Mouse (Mus musculus) embryonic facial prominence, embryonic 10.5 days (tissue): ENCODE results near the gene Zfp473. TPM values are rescaled to one million over a fixed set of nuclear protein-coding genes. Genes with fewer than 3 reads are reported as not detected.
"Not testable (repeated sequence)": the region's sequence is repeated elsewhere in the genome, so short reads cannot be mapped to it uniquely, and the experiment has no call there.

Experiments
- DNase-seq: peaks from one replicate; pipeline ENCODE4 v3.0.0-alpha.2; 2017; ENCODE audit warnings: low spot score
- H3K27ac ChIP-seq: fragments of 300-500 bp; sonication (generic); replicated peaks from 2 replicates; pipeline ENCODE4 v1.5.1; 2016; ENCODE audit warnings: mild to moderate bottlenecking
- H3K27me3 ChIP-seq: fragments of 300-500 bp; sonication (generic); replicated peaks from 2 replicates; pipeline ENCODE4 v1.6.1; 2016; ENCODE audit warnings: low read depth, mild to moderate bottlenecking; ENCODE audit not compliant: poor library complexity, severe bottlenecking
- H3K36me3 ChIP-seq: fragments of 300-500 bp; sonication (generic); replicated peaks from 2 replicates; pipeline ENCODE4 v1.6.1; 2016; ENCODE audit warnings: mild to moderate bottlenecking, moderate library complexity
- H3K4me1 ChIP-seq: fragments of 300-500 bp; sonication (generic); 2 replicates; pipeline ENCODE4 v1.6.1; 2016
- H3K4me3 ChIP-seq: fragments of 300-500 bp; sonication (generic); 2 replicates; pipeline ENCODE4 v1.5.1; 2016; ENCODE audit warnings: mild to moderate bottlenecking, moderate library complexity
- H3K9me3 ChIP-seq: fragments of 300-500 bp; sonication (generic); 2 replicates; pipeline ENCODE4 v1.6.1; 2016; ENCODE audit warnings: mild to moderate bottlenecking
- WGBS: fragments of 180-500 bp; shearing (Covaris S2); methylation state at CpG from one replicate; pipeline ENCODE4 v1.1.7; 2016; 5-methylcytosine and 5-hydroxymethylcytosine counted together
- polyA plus RNA-seq: library from polyadenylated mRNA; unstranded; fragments of >200 nt; fragmentation: Nextera tagmentation; extraction: Ambion mirVana; gene quantifications from 2 replicates; pipeline ENCODE4 v1.2.1, GENCODE M21; 2016

Gene Zfp473
- 3.6 and 4.2 TPM in 2 replicates for polyA plus RNA-seq

GRCm38 (mm10) chr7:44750950-44751349, at the start of gene Zfp473:
Zfp473 (minus strand) TSS chr7:44751050.
- not testable (repeated sequence) for H3K9me3 ChIP-seq

GRCm38 (mm10) chr7:44792781-44793180, 41.9 kb upstream of the Zfp473 start:
- 84% methylated on average over 6 of the region's 6 CpGs for WGBS

More at GRCm38 (mm10) chr7:44750950-44751349, at the start of gene Zfp473:
- H3K27ac ChIP-seq, DNase-seq, H3K27me3 ChIP-seq: not testable (repeated sequence)
- Histone ChIP-seq H3K4me3 (0 out of 2 replicates have a peak within 1 kb of the TSS, but pooled peaks have one; percentile 69), H3K36me3 (peaks cover 41% of the 10 kb centered on the region), H3K4me1 (peaks cover 19% of the 10 kb centered on the region)
- 71% methylated on average over 1 of the region's 1 CpGs for WGBS

GRCm38 (mm10) chr7:44790066-44790465, 39.2 kb upstream of the Zfp473 start:
- 58% methylated on average over 4 of the region's 4 CpGs for WGBS
- DNase-seq, result no peak
- Histone ChIP-seq H3K27ac (no peak overlapping the region), H3K27me3 (no peaks in the 10 kb centered on the region), H3K4me1 (peaks cover 7% of the 10 kb centered on the region; the same call in 1 of the 2 replicates), H3K36me3 (no peaks in the 10 kb centered on the region), H3K4me3 (no peak overlapping the region), H3K9me3 (peaks cover 9% of the 10 kb centered on the region; the same call in 1 of the 2 replicates)

More at GRCm38 (mm10) chr7:44792781-44793180, 41.9 kb upstream of the Zfp473 start:
- H3K4me1 ChIP-seq, result peaks cover 7% of the 10 kb centered on the region; the same call in 1 of the 2 replicates
- peaks cover 12% of the 10 kb centered on the region; the same call in 1 of the 2 replicates for H3K9me3 ChIP-seq
- no peak overlapping the region for H3K27ac ChIP-seq
- no peak for DNase-seq
- H3K4me3 ChIP-seq, result no peak overlapping the region
- H3K36me3 ChIP-seq, result no peaks in the 10 kb centered on the region
- no peaks in the 10 kb centered on the region for H3K27me3 ChIP-seq

- no peak for DNase-seq
- no peak overlapping the region for H3K4me3 ChIP-seq
- H3K4me1 ChIP-seq, result peaks cover 7% of the 10 kb centered on the region; the same call in 1 of the 2 replicates
- no peak overlapping the region for H3K27ac ChIP-seq
- peaks cover 9% of the 10 kb centered on the region; the same call in 1 of the 2 replicates for H3K9me3 ChIP-seq
- H3K27me3 ChIP-seq, result no peaks in the 10 kb centered on the region
- no peaks in the 10 kb centered on the region for H3K36me3 ChIP-seq
- WGBS, result 70% methylated on average over 3 of the region's 3 CpGs
Observed at GRCm38 (mm10) chr7:44789531-44789930, 38.7 kb upstream of the Zfp473 start.

- Histone ChIP-seq H3K4me1 (no peaks in the 10 kb centered on the region), H3K4me3 (no peak overlapping the region), H3K9me3 (no peaks in the 10 kb centered on the region), H3K36me3 (peaks cover 31% of the 10 kb centered on the region), H3K27me3 (no peaks in the 10 kb centered on the region), H3K27ac (no peak overlapping the region)
- 91% methylated on average over 8 of the region's 8 CpGs for WGBS
- no peak for DNase-seq
Observed at GRCm38 (mm10) chr7:44780101-44780500, 29.3 kb upstream of the Zfp473 start.

- Histone ChIP-seq H3K9me3 (no peaks in the 10 kb centered on the region), H3K27me3 (no peaks in the 10 kb centered on the region), H3K36me3 (peaks cover 56% of the 10 kb centered on the region), H3K27ac (no peak overlapping the region), H3K4me3 (no peak overlapping the region), H3K4me1 (no peaks in the 10 kb centered on the region)
- DNase-seq, result no peak
- WGBS, result 86% methylated on average over 9 of the region's 9 CpGs
Observed at GRCm38 (mm10) chr7:44776849-44777498, 26.1 kb upstream of the Zfp473 start.

- peaks cover 81% of the 10 kb centered on the region for H3K36me3 ChIP-seq
Observed at GRCm38 (mm10) chr7:44772591-44773204, 21.8 kb upstream of the Zfp473 start.

GRCm38 (mm10) chr7:44770046-44770578, 19.3 kb upstream of the Zfp473 start:
- no peaks in the 10 kb centered on the region for H3K9me3 ChIP-seq
- H3K36me3 ChIP-seq, result peaks cover 84% of the 10 kb centered on the region
- no peaks in the 10 kb centered on the region for H3K4me1 ChIP-seq
- peak; percentile 85 for DNase-seq
- H3K27ac ChIP-seq, result no peak overlapping the region
- H3K4me3 ChIP-seq, result no peak overlapping the region
- no peaks in the 10 kb centered on the region for H3K27me3 ChIP-seq
- 13% methylated on average over 6 of the region's 6 CpGs for WGBS

More at GRCm38 (mm10) chr7:44772591-44773204, 21.8 kb upstream of the Zfp473 start:
- Histone ChIP-seq H3K27ac (no peak overlapping the region), H3K27me3 (no peaks in the 10 kb centered on the region), H3K4me3 (no peak overlapping the region), H3K9me3 (no peaks in the 10 kb centered on the region), H3K4me1 (no peaks in the 10 kb centered on the region)
- DNase-seq, result no peak
- 89% methylated on average over 8 of the region's 8 CpGs for WGBS

- H3K27me3 ChIP-seq, result no peaks in the 10 kb centered on the region
- no peak for DNase-seq
- 82% methylated on average over 5 of the region's 5 CpGs for WGBS
- H3K4me3 ChIP-seq, result no peak overlapping the region
- no peaks in the 10 kb centered on the region for H3K4me1 ChIP-seq
- H3K36me3 ChIP-seq, result peaks cover 85% of the 10 kb centered on the region
- no peak overlapping the region for H3K27ac ChIP-seq
- no peaks in the 10 kb centered on the region for H3K9me3 ChIP-seq
Observed at GRCm38 (mm10) chr7:44768129-44768528, 17.3 kb upstream of the Zfp473 start.

- no peaks in the 10 kb centered on the region for H3K4me1 ChIP-seq
- no peak for DNase-seq
- no peaks in the 10 kb centered on the region for H3K9me3 ChIP-seq
- no peaks in the 10 kb centered on the region for H3K27me3 ChIP-seq
- no peak overlapping the region for H3K4me3 ChIP-seq
- peaks cover 95% of the 10 kb centered on the region for H3K36me3 ChIP-seq
- H3K27ac ChIP-seq, result no peak overlapping the region
Observed at GRCm38 (mm10) chr7:44760366-44760765, 9.5 kb upstream of the Zfp473 start.

GRCm38 (mm10) chr7:44757164-44757563, 6.3 kb upstream of the Zfp473 start:
- no peaks in the 10 kb centered on the region for H3K27me3 ChIP-seq
- H3K36me3 ChIP-seq, result peaks cover 99% of the 10 kb centered on the region
- H3K27ac ChIP-seq, result no peak overlapping the region
- WGBS, result 86% methylated on average over 2 of the region's 2 CpGs
- no peaks in the 10 kb centered on the region for H3K4me1 ChIP-seq
- H3K9me3 ChIP-seq, result no peaks in the 10 kb centered on the region
- no peak for DNase-seq
- no peak overlapping the region for H3K4me3 ChIP-seq

GRCm38 (mm10) chr7:44748101-44749044, 2.5 kb downstream of the Zfp473 start, which contains the start of gene Vrk3:
Vrk3 (plus strand) TSS chr7:44748413.
- WGBS, result under 1% methylated on average over 44 of the region's 44 CpGs
- DNase-seq, result peak; percentile 97
- Histone ChIP-seq H3K4me1 (peaks cover 32% of the 10 kb centered on the region), H3K9me3 (no peaks in the 10 kb centered on the region), H3K36me3 (peaks cover 15% of the 10 kb centered on the region), H3K27ac (peak within 1 kb of the TSS; percentile 89), H3K27me3 (no peaks in the 10 kb centered on the region), H3K4me3 (peak within 1 kb of the TSS; percentile 69)
